Mouse (Mus musculus) small intestine, adult 2 months (tissue): Measurements from ENCODE around the gene Ssbp3.

Experiments
- CTCF ChIP-seq: fragments of 200-500 bp; IDR thresholded peaks from 2 replicates; pipeline ENCODE4 v1.5.1; 2012; ENCODE audit warnings: low read depth, mild to moderate bottlenecking, control low read depth, inconsistent platforms, low read length, moderate library complexity, mixed read lengths; ENCODE audit not compliant: insufficient replicate concordance, insufficient read length; ENCODE audit errors: extremely low read depth
- POLR2A ChIP-seq: fragments of 200-500 bp; IDR thresholded peaks from 2 replicates; pipeline ENCODE4 v1.6.1; 2012; ENCODE audit warnings: low read depth, mild to moderate bottlenecking, control low read depth, inconsistent platforms, low read length, moderate library complexity

GRCm38 (mm10) chr4:106985289-106985688 is 74.8 kb downstream of the Ssbp3 start:
- TF ChIP-seq CTCF (no peak), POLR2A (no peak)
